Mouse (Mus musculus) embryonic facial prominence, embryonic 11.5 days (tissue): ENCODE results near the gene Igsf8. TPM values are rescaled to one million over a fixed set of nuclear protein-coding genes. Genes with fewer than 3 reads are reported as not detected.

Experiments used
- ATAC-seq: fragments of 200-750 bp; cut with Nextera tagmentation; replicated peaks from 2 replicates; pipeline ENCODE4 v1.8.0; 2017; ENCODE audit warnings: low read depth; ENCODE audit not compliant: insufficient number of reproducible peaks, low FRiP score, low TSS enrichment
- DNase-seq: peaks from one replicate; pipeline ENCODE4 v3.0.0-alpha.2; 2015; ENCODE audit warnings: low spot score
- H3K27ac ChIP-seq: fragments of 300-500 bp; sonication (generic); replicated peaks from 2 replicates; pipeline ENCODE4 v1.5.1; 2014; ENCODE audit warnings: mild to moderate bottlenecking, low read depth, low read length, control low read depth
- H3K27me3 ChIP-seq: fragments of 300-500 bp; sonication (generic); 2 replicates; pipeline ENCODE4 v1.6.1; 2014; ENCODE audit warnings: mild to moderate bottlenecking, low read length, moderate library complexity, mixed read lengths; ENCODE audit not compliant: control insufficient read depth, insufficient read depth
- H3K36me3 ChIP-seq: fragments of 300-500 bp; sonication (generic); replicated peaks from 2 replicates; pipeline ENCODE4 v1.6.1; 2014; ENCODE audit warnings: low read depth, mild to moderate bottlenecking, low read length, moderate library complexity, mixed read lengths; ENCODE audit not compliant: control insufficient read depth, insufficient read depth
- H3K4me1 ChIP-seq: fragments of 300-500 bp; sonication (generic); 2 replicates; pipeline ENCODE4 v1.6.1; 2014; ENCODE audit warnings: low read length, mixed read lengths; ENCODE audit not compliant: control insufficient read depth, insufficient read depth
- H3K4me2 ChIP-seq: fragments of 300-500 bp; sonication (generic); 2 replicates; pipeline ENCODE4 v1.6.1; 2014; ENCODE audit warnings: low read depth, mild to moderate bottlenecking, control low read depth, low read length, moderate library complexity
- H3K4me3 ChIP-seq: fragments of 300-500 bp; sonication (generic); 2 replicates; pipeline ENCODE4 v1.5.1; 2014; ENCODE audit warnings: low read depth, low read length, control low read depth
- H3K9ac ChIP-seq: fragments of 300-500 bp; sonication (generic); replicated peaks from 2 replicates; pipeline ENCODE4 v1.6.1; 2014; ENCODE audit warnings: mild to moderate bottlenecking, control low read depth, low read length
- H3K9me3 ChIP-seq: fragments of 300-500 bp; sonication (generic); replicated peaks from 2 replicates; pipeline ENCODE4 v1.6.1; 2016; ENCODE audit warnings: mild to moderate bottlenecking, low read length, inconsistent platforms, mixed read lengths; ENCODE audit not compliant: control insufficient read depth
- whole genome bisulfite sequencing: fragments of 180-500 bp; shearing (Covaris S2); extraction: QIAGEN DNeasy Blood & Tissue Kit; methylation state at CpG from one replicate; pipeline ENCODE4 v1.1.7; 2014; 5-methylcytosine and 5-hydroxymethylcytosine counted together
- polyA plus RNA-seq: library from polyadenylated mRNA; unstranded; fragments of >200 nt; fragmentation: Nextera tagmentation; extraction: Ambion mirVana; gene quantifications from 2 replicates; pipeline ENCODE4 v1.2.1, GENCODE M21; 2014

Gene Igsf8
- polyA plus RNA-seq, 1 experiment from 2014 or later, result 30.1 TPM

DNA sequence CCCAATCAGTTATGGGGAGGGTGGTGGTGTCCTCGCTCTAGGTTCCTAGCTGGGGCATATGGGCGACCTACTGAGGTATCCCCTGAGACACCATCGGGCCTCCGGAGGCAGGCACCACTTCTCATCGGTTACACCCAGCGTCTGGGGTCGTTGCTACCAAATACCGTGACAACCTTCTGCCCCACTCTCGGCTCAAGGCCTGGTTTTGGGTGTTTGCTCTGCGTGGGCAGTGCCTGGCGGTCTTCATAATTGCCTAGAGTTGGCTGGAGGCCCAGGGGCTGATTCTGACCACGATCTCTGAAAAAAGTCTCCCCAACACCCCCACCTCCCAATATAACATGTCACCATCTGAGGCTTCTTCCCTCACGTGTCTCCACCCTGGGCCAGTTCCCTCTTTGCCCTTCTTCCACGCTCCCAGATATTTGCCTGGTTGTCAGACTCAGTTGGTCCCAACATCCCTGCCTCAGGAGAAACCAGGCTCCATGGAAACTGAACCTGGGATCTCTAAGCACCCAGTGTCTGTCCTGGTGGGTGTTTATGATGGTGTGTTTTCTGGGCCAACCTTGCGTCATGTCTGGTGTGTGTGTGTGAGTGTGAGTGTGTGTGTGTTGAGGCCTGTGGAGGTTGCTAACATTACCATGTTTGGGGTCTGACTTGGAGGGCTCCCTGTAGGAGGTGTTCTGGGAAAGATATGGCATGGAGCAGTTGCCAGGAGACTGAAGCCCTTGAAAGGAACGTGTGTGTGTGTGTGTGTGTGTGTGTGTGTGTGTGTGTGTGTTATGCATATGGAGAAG lies 51.5 kb downstream of the Igsf8 start:
- Histone ChIP-seq H3K36me3 (no peaks in the 10 kb centered on the region), H3K9me3 (no peaks in the 10 kb centered on the region), H3K4me2 (peak overlapping the region; percentile 87), H3K27ac (no peak overlapping the region), H3K4me3 (peak overlapping the region; percentile 76), H3K4me1 (0 out of 2 replicates have a peak, but pooled peaks cover 5% of the 10 kb centered on the region), H3K27me3 (no peaks in the 10 kb centered on the region), H3K9ac (peak overlapping the region; percentile 74)
- 19% methylated on average over 16 of the region's 16 CpGs for WGBS
- DNase-seq (no peak), ATAC-seq (peak; percentile 0; the same call in 1 of the 2 replicates)

DNA sequence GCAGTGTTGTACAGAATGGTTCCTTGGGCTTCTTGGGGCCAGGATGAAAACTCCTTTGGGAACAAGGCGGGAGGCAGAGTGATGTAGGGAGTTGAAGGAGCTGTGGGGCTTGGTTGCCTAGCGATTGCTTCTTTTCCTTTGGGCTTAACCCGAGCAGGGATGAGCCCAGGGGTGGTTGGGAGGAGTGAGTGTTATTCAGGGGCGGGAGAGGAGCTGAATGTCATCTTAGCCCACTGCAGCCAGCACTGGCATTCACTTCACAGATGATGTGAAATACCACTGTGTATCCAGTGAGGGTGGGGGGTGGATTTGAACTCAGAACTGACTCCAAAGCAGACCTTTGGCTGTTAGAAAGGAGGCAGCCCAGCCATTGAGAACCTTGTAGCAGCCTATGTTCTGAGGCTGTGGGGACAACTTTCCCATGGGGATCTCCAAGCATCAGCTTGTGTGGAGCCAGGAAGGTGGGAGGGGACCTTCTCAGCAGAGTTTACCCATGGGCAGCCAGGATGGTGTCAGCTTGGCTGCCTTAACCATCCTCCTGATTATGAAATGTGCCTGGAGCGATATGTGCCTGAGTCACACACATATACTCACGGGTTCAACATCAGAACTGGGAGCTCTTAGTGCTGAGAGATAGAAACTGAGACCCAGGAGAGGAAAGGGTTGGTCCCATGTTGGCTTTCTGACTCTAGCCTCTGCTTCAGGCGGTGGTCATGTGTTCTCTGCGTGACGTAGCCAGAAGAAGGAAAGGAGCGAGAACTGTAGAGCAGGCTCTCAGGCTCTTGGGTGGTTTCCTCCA lies 52.4 kb downstream of the Igsf8 start:
- Histone ChIP-seq H3K4me3 (no peak overlapping the region), H3K27ac (no peak overlapping the region), H3K4me1 (0 out of 2 replicates have a peak, but pooled peaks cover 5% of the 10 kb centered on the region), H3K9me3 (no peaks in the 10 kb centered on the region), H3K36me3 (no peaks in the 10 kb centered on the region), H3K9ac (no peak overlapping the region), H3K27me3 (no peaks in the 10 kb centered on the region), H3K4me2 (no peak overlapping the region)
- WGBS, result 73% methylated on average over 10 of the region's 10 CpGs
- ATAC-seq (no peak), DNase-seq (no peak)

DNA sequence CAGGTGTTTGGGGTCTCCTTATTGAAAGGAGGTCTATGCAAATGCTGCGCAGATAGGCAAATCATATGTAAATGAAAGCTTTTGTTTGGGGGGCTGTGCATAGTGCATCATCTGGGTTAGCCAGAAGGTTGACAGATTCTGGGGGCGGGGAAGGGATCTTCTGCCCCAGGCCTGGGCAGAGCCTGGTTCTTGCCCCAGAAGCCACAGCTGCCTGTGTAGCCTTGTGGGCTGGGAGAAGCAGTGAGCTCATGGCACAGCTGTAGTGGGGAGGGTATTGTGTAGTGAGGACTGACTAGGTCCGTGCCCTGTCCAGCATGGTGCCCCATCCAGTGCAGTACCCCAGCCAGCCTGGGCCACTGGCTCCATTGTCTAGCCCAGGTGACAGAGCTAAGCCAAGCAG lies 53.5 kb downstream of the Igsf8 start:
- ATAC-seq (no peak), DNase-seq (no peak)
- Histone ChIP-seq H3K27ac (no peak overlapping the region), H3K36me3 (no peaks in the 10 kb centered on the region), H3K9ac (no peak overlapping the region), H3K4me2 (no peak overlapping the region), H3K27me3 (no peaks in the 10 kb centered on the region), H3K4me1 (0 out of 2 replicates have a peak, but pooled peaks cover 5% of the 10 kb centered on the region), H3K9me3 (no peaks in the 10 kb centered on the region), H3K4me3 (no peak overlapping the region)
- WGBS, result 76% methylated on average over 3 of the region's 3 CpGs

DNA sequence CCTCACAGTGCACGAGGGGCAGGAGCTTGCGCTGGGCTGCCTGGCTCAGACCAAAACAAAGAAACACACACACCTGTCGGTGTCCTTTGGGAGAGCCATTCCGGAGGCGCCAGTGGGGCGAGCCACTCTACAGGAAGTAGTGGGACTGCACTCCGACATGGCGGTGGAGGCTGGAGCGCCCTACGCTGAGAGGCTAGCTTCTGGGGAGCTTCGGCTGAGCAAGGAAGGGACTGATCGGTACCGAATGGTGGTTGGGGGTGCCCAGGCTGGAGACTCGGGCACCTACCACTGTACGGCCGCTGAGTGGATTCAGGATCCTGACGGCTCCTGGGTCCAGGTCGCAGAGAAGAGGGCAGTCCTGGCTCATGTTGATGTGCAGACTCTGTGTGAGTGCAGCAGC lies 56.0 kb downstream of the Igsf8 start:
- Histone ChIP-seq H3K27me3 (no peaks in the 10 kb centered on the region), H3K4me1 (0 out of 2 replicates have a peak, but pooled peaks cover 2% of the 10 kb centered on the region)

DNA sequence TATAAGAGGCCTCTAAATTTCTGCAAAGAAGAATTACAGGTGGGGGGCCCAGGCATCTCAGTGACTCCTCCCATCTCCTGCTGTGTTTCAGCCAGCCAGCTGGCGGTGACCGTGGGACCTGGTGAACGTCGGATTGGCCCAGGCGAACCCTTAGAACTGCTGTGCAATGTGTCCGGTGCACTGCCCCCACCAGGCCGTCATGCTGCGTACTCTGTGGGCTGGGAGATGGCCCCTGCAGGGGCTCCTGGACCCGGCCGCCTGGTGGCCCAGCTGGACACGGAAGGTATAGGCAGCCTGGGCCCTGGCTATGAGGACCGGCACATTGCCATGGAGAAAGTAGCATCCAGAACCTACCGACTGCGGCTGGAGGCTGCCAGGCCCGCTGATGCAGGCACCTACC lies 56.5 kb downstream of the Igsf8 start:
- H3K4me1 ChIP-seq, result 0 out of 2 replicates have a peak, but pooled peaks cover 2% of the 10 kb centered on the region

More for the DNA sequence above, 56.0 kb downstream of the Igsf8 start:
- ATAC-seq (0 out of 2 replicates have a peak, but pooled peaks have one; percentile 3), DNase-seq (no peak)
- Histone ChIP-seq H3K27ac (no peak overlapping the region), H3K9me3 (no peaks in the 10 kb centered on the region), H3K36me3 (no peaks in the 10 kb centered on the region), H3K9ac (0 out of 2 replicates have a peak overlapping the region, but pooled peaks have one; percentile 25), H3K4me2 (no peak overlapping the region), H3K4me3 (no peak overlapping the region)
- 52% methylated on average over 18 of the region's 18 CpGs for WGBS

DNA sequence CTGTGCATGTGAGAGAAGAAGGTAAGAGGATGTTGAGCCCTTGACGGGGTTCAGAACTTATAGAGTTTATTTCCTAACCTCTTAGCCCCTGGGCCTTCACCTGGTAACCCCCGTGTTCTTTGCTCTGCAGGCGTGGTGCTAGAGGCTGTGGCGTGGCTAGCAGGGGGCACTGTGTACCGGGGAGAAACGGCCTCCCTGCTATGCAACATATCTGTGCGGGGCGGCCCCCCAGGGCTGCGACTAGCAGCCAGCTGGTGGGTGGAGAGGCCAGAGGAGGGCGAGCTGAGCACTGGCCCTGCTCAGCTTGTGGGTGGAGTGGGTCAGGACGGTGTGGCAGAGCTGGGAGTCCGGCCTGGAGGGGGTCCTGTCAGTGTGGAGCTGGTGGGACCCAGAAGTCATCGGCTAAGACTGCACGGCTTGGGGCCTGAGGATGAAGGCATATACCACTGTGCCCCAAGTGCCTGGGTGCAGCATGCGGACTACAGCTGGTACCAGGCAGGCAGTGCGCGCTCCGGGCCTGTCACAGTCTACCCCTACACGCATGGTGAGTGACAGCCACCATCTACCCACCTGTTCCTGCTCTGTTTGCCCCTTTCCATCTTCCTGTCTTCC lies 57.1 kb downstream of the Igsf8 start:
- Histone ChIP-seq H3K4me3 (no peak overlapping the region), H3K9ac (no peak overlapping the region), H3K36me3 (no peaks in the 10 kb centered on the region), H3K27me3 (no peaks in the 10 kb centered on the region), H3K4me1 (no peaks in the 10 kb centered on the region), H3K9me3 (no peaks in the 10 kb centered on the region), H3K4me2 (no peak overlapping the region), H3K27ac (no peak overlapping the region)
- peak; percentile 17; the same call in 1 of the 2 replicates for ATAC-seq
- no peak for DNase-seq
- 84% methylated on average over 19 of the region's 19 CpGs for WGBS

More for the DNA sequence above, 56.5 kb downstream of the Igsf8 start:
- Histone ChIP-seq H3K4me3 (no peak overlapping the region), H3K27me3 (no peaks in the 10 kb centered on the region), H3K4me2 (no peak overlapping the region), H3K27ac (no peak overlapping the region), H3K9ac (no peak overlapping the region), H3K9me3 (no peaks in the 10 kb centered on the region), H3K36me3 (no peaks in the 10 kb centered on the region)
- 56% methylated on average over 15 of the region's 15 CpGs for WGBS
- ATAC-seq, result no peak
- no peak for DNase-seq

DNA sequence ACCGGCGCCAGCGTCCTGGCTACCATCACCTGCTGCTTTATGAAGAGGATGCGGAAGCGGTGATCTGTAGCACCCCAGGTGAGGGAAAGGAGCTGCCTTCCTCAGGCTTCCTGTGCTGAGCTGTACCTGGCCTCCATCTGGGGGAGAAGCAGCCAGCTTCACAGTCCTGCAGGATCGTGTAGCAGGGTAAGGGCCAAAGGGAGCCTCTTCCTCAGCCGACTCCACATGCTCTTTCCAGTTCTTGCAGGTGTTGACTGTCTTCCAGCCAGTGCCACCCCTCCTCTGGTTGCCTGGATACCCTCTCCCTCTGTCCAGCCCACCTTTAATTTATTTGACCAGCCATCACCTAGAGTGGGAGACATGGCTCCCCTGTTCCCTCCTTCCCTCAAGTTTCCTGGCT lies 57.9 kb downstream of the Igsf8 start:
- H3K4me2 ChIP-seq, result no peak overlapping the region
- no peaks in the 10 kb centered on the region for H3K4me1 ChIP-seq

More for the DNA sequence above, 57.9 kb downstream of the Igsf8 start:
- H3K27me3 ChIP-seq, result no peaks in the 10 kb centered on the region
- no peak overlapping the region for H3K9ac ChIP-seq
- no peak for ATAC-seq
- H3K36me3 ChIP-seq, result no peaks in the 10 kb centered on the region
- H3K4me3 ChIP-seq, result no peak overlapping the region
- no peak overlapping the region for H3K27ac ChIP-seq
- H3K9me3 ChIP-seq, result no peaks in the 10 kb centered on the region
- 83% methylated on average over 7 of the region's 7 CpGs for WGBS
- no peak for DNase-seq
